Mouse (Mus musculus): ENCODE data around the gene Mbnl3. TPM values are rescaled to one million over a fixed set of nuclear protein-coding genes. Genes with fewer than 3 reads are reported as not detected.

Mbnl3 gene
- 7.6 TPM for polyA plus RNA-seq (2015; fragmentation: Illumina TruSeq; extraction: RNeasy Lipid Tissue Mini Kit (QIAGEN cat#74804); ENCODE audit: insufficient read depth, low replicate concordance)

GRCm38 (mm10) chrX:51206432-51206831, at the start of gene Mbnl3:
Mbnl3 (minus strand) TSS chrX:51206532.

Other genes starting within 250 kb of the Mbnl3 start
- gene Rap2c, start 188.5 kb downstream of the Mbnl3 start, polyA plus RNA-seq (2015; fragmentation: Illumina TruSeq; extraction: RNeasy Lipid Tissue Mini Kit (QIAGEN cat#74804); ENCODE audit: insufficient read depth, low replicate concordance): 72.6 TPM

Measured in spleen, adult 10 weeks (tissue).